21 mouse cellular contexts compared by ENCODE assay signal in the genomic region with DNA sequence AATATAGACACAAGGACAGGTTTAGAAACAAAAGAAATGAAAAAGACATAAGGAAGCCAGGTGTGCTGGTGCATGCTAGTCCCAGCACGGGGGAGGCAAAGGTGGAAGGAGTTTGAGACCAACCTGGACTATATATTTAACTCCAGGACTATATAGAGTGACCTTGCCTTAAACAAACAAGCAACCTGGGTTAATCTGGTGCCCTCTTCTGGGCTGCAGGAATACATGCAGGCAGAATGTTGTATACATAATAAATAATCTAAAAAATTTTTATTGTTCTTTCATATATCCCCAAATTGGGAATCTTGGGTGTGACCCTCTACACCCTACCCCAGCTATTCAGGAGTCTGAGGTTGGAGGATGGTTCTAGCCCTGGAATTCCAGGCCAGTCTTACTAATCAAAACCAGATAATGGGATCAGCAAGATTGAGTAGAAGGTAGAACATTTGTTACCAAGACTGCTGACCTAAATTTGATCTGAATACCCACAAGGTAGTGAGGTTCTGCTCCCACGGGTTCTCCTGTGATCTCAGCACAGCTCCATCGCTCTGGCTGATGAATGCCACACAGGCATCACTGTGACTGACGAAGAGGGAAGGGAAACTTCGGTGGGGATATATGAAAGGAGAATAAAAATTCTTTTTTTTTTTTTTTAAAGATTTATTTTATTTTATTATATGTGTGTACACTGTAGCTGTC. TPM values are rescaled to one million over a fixed set of nuclear protein-coding genes. Genes with fewer than 3 reads are reported as not detected.
A peak's percentile ranks its signal among the peaks of the same experiment; 100 is the strongest.
DNase-seq lines count a peak whose midpoint lies in the region; ATAC-seq and TF ChIP-seq lines count a peak whose summit lies in the region.
"Had no signal": no experiment of that assay in that cellular context is flagged by ENCODE, and none has a peak within 500 bp of the region (broad histone marks: within the 10 kb centered on the region; RNA-seq: fewer than 3 reads in every experiment).

No protein-coding gene starts in this region.

- no peaks in the 10 kb centered on the region for H3K9me3 ChIP-seq in hindbrain, postnatal 0 days (ENCODE audit: low read length)
- H3K9me3 ChIP-seq in hindbrain, embryonic 11.5 days (ENCODE audit: control insufficient read depth, low read length): no peaks in the 10 kb centered on the region
- no peaks in the 10 kb centered on the region for H3K9me3 ChIP-seq in lung, embryonic 14.5 days (ENCODE audit: low read depth, low read length)
- no peaks in the 10 kb centered on the region for H3K9me3 ChIP-seq in hindbrain, embryonic 10.5 days
- H3K9me3 ChIP-seq: midbrain, embryonic 12.5 days had no signal

- H3K36me3 ChIP-seq in hindbrain, postnatal 0 days (ENCODE audit: insufficient read depth, low read length): no peaks in the 10 kb centered on the region
- H3K36me3 ChIP-seq in hindbrain, embryonic 11.5 days (ENCODE audit: control insufficient read depth, insufficient read depth, low read length): no peaks in the 10 kb centered on the region
- H3K36me3 ChIP-seq in lung, embryonic 14.5 days (ENCODE audit: insufficient read depth): no peaks in the 10 kb centered on the region
- no peaks in the 10 kb centered on the region for H3K36me3 ChIP-seq in small intestine, adult 2 months (ENCODE audit: control insufficient read depth, insufficient read depth, low read length)
- no peaks in the 10 kb centered on the region for H3K36me3 ChIP-seq in hindbrain, embryonic 10.5 days
- H3K36me3 ChIP-seq: midbrain, embryonic 12.5 days had no signal

- no peak overlapping the region for H3K4me2 ChIP-seq in hindbrain, postnatal 0 days (ENCODE audit: low read depth, low read length)
- no peak overlapping the region for H3K4me2 ChIP-seq in hindbrain, embryonic 11.5 days (replicated peaks; ENCODE audit: low read depth, low read length)
- no peak overlapping the region for H3K4me2 ChIP-seq in lung, embryonic 14.5 days
- H3K4me2 ChIP-seq: hindbrain, embryonic 14.5 days; midbrain, embryonic 12.5 days had no signal

- no peak for ATAC-seq in hindbrain, postnatal 0 days
- no peak for ATAC-seq in hindbrain, embryonic 11.5 days (ENCODE audit: low FRiP score)
- ATAC-seq in lung, embryonic 14.5 days (ENCODE audit: insufficient read depth): no peak

- 71% methylated on average over 5 of the region's 5 CpGs for WGBS in hindbrain, postnatal 0 days
- WGBS in hindbrain, embryonic 11.5 days: 73% methylated on average over 5 of the region's 5 CpGs
- WGBS in lung, embryonic 14.5 days: 64% methylated on average over 5 of the region's 5 CpGs
- WGBS in small intestine, adult 2 months: 52% methylated on average over 5 of the region's 5 CpGs
- WGBS in hindbrain, embryonic 10.5 days: 77% methylated on average over 5 of the region's 5 CpGs

- H3K27me3 ChIP-seq in hindbrain, postnatal 0 days (ENCODE audit: insufficient read depth, low read length): no peaks in the 10 kb centered on the region
- no peaks in the 10 kb centered on the region for H3K27me3 ChIP-seq in hindbrain, embryonic 11.5 days (ENCODE audit: control insufficient read depth, insufficient read depth, low read length)
- H3K27me3 ChIP-seq in lung, embryonic 14.5 days (ENCODE audit: insufficient read depth, low read length): no peaks in the 10 kb centered on the region
- H3K27me3 ChIP-seq in small intestine, adult 2 months (ENCODE audit: control insufficient read depth, insufficient read depth, low read length): no peaks in the 10 kb centered on the region
- no peaks in the 10 kb centered on the region for H3K27me3 ChIP-seq in hindbrain, embryonic 10.5 days (ENCODE audit: insufficient read depth, poor library complexity, severe bottlenecking)

- TF ChIP-seq CTCF in hindbrain, postnatal 0 days (IDR thresholded peaks at IDR 0.05; ENCODE audit: low read depth): peak; percentile 33; the same call in 1 of the 2 replicates
- TF ChIP-seq CTCF in lung, embryonic 14.5 days (IDR thresholded peaks at IDR 0.05; ENCODE audit: low read depth): peak; percentile 16; the same call in 1 of the 2 replicates
- TF ChIP-seq CTCF in small intestine, adult 2 months (IDR thresholded peaks at IDR 0.05; ENCODE audit: extremely low read depth, insufficient read length, insufficient replicate concordance, low read depth, low read length): peak; percentile 12; the same call in 1 of the 2 replicates

- no peak for DNase-seq in hindbrain, postnatal 0 days (ENCODE audit: low spot score)
- DNase-seq in hindbrain, embryonic 11.5 days (ENCODE audit: low spot score): no peak
- DNase-seq in lung, embryonic 14.5 days: no peak
- DNase-seq in lung, postnatal 4 days: no peak
- DNase-seq in NIH3T3 (ENCODE audit: low read depth): peak; percentile 34
- no peak for DNase-seq in hindbrain, embryonic 10.5 days (ENCODE audit: low spot score)
- no peak for DNase-seq in B cell, adult 2 months

- no peaks in the 10 kb centered on the region for H3K4me1 ChIP-seq in hindbrain, postnatal 0 days (ENCODE audit: insufficient read depth, low read length)
- H3K4me1 ChIP-seq in hindbrain, embryonic 11.5 days (replicated peaks; ENCODE audit: control insufficient read depth, insufficient read depth, low read length): no peaks in the 10 kb centered on the region
- H3K4me1 ChIP-seq in lung, embryonic 14.5 days (ENCODE audit: insufficient read depth): no peaks in the 10 kb centered on the region
- peaks cover 7% of the 10 kb centered on the region; the same call in 1 of the 2 replicates for H3K4me1 ChIP-seq in small intestine, adult 2 months (ENCODE audit: control insufficient read depth, insufficient read depth, insufficient read length, low read length)
- H3K4me1 ChIP-seq in hindbrain, embryonic 10.5 days (replicated peaks): no peaks in the 10 kb centered on the region
- H3K4me1 ChIP-seq: midbrain, embryonic 12.5 days had no signal

- H3K9ac ChIP-seq in hindbrain, postnatal 0 days (replicated peaks; ENCODE audit: low read length): no peak overlapping the region
- no peak overlapping the region for H3K9ac ChIP-seq in hindbrain, embryonic 11.5 days (ENCODE audit: low read depth, low read length)
- H3K9ac ChIP-seq in lung, embryonic 14.5 days: no peak overlapping the region
- H3K9ac ChIP-seq: forebrain, postnatal 0 days; hindbrain, embryonic 14.5 days; liver, embryonic 14.5 days; midbrain, embryonic 12.5 days had no signal

- TF ChIP-seq POLR2A in small intestine, adult 2 months (IDR thresholded peaks at IDR 0.05; ENCODE audit: low read depth, low read length): no peak

- no peak overlapping the region for H3K4me3 ChIP-seq in hindbrain, postnatal 0 days (ENCODE audit: low read length)
- no peak overlapping the region for H3K4me3 ChIP-seq in hindbrain, embryonic 11.5 days (ENCODE audit: low read depth, low read length)
- no peak overlapping the region for H3K4me3 ChIP-seq in lung, embryonic 14.5 days (ENCODE audit: low read depth, low read length)
- no peak overlapping the region for H3K4me3 ChIP-seq in small intestine, adult 2 months (ENCODE audit: low read depth, low read length)
- no peak overlapping the region for H3K4me3 ChIP-seq in hindbrain, embryonic 10.5 days
- H3K4me3 ChIP-seq: erythroblast, embryonic 14.5 days; midbrain, embryonic 12.5 days had no signal

- H3K27ac ChIP-seq in hindbrain, postnatal 0 days: no peak overlapping the region
- no peak overlapping the region for H3K27ac ChIP-seq in hindbrain, embryonic 11.5 days (ENCODE audit: low read depth, low read length)
- no peak overlapping the region for H3K27ac ChIP-seq in lung, embryonic 14.5 days (ENCODE audit: low read depth)
- no peak overlapping the region for H3K27ac ChIP-seq in small intestine, adult 2 months (ENCODE audit: insufficient read depth, low read depth, low read length)
- no peak overlapping the region for H3K27ac ChIP-seq in hindbrain, embryonic 10.5 days
- H3K27ac ChIP-seq: hindbrain, embryonic 14.5 days; liver, embryonic 14.5 days; midbrain, embryonic 12.5 days had no signal

RNA-seq across cellular contexts. Expression of a gene that starts 6.4 kb away (rescaled TPM):
- total RNA-seq in hindbrain, postnatal 0 days (2014; rRNA removed): 35.1 and 36.3 TPM in 2 replicates
- 47.0 and 49.9 TPM in 2 replicates for polyA plus RNA-seq in hindbrain, postnatal 0 days (2015; fragmentation: Nextera tagmentation; extraction: Ambion mirVana)
- 44.8 and 49.3 TPM in 2 replicates for polyA plus RNA-seq in hindbrain, embryonic 11.5 days (2014; fragmentation: Nextera tagmentation; extraction: Ambion mirVana)
- 49.5 and 61.3 TPM in 2 replicates for polyA plus RNA-seq in lung, embryonic 14.5 days (2014; fragmentation: Nextera tagmentation; extraction: Ambion mirVana)
- 16.7 and 23.9 TPM in 2 replicates for polyA plus RNA-seq in small intestine, adult 2 months (2012; rRNA removed)
- polyA plus RNA-seq in hindbrain, embryonic 10.5 days (2016; fragmentation: Nextera tagmentation; extraction: Ambion mirVana): 57.6 and 62.7 TPM in 2 replicates

RNA-seq across cellular contexts. Expression of a gene that starts 12.0 kb away (rescaled TPM):
- total RNA-seq in hindbrain, postnatal 0 days (2014; rRNA removed): 5.9 and 6.7 TPM in 2 replicates
- 19.1 and 19.5 TPM in 2 replicates for polyA plus RNA-seq in hindbrain, postnatal 0 days (2015; fragmentation: Nextera tagmentation; extraction: Ambion mirVana)
- 1.3 and 2.4 TPM in 2 replicates for polyA plus RNA-seq in hindbrain, embryonic 11.5 days (2014; fragmentation: Nextera tagmentation; extraction: Ambion mirVana)
- polyA plus RNA-seq in lung, embryonic 14.5 days (2014; fragmentation: Nextera tagmentation; extraction: Ambion mirVana): 9.7 and 10.7 TPM in 2 replicates
- 32.5 and 97.9 TPM in 2 replicates for polyA plus RNA-seq in small intestine, adult 2 months (2012; rRNA removed)
- 1.4 and 2.7 TPM in 2 replicates for polyA plus RNA-seq in hindbrain, embryonic 10.5 days (2016; fragmentation: Nextera tagmentation; extraction: Ambion mirVana)

RNA-seq across cellular contexts. Expression of a gene that starts 33.5 kb away (rescaled TPM):
- 22.1 and 34.8 TPM in 2 replicates for total RNA-seq in hindbrain, postnatal 0 days (2014; rRNA removed)
- polyA plus RNA-seq in hindbrain, postnatal 0 days (2015; fragmentation: Nextera tagmentation; extraction: Ambion mirVana): 19.4 and 22.4 TPM in 2 replicates
- 0.25 and 0.52 TPM in 2 replicates for polyA plus RNA-seq in hindbrain, embryonic 11.5 days (2014; fragmentation: Nextera tagmentation; extraction: Ambion mirVana)
- 1.4 and 2.6 TPM in 2 replicates for polyA plus RNA-seq in lung, embryonic 14.5 days (2014; fragmentation: Nextera tagmentation; extraction: Ambion mirVana)
- polyA plus RNA-seq in small intestine, adult 2 months (2012; rRNA removed): 5.0 and 7.4 TPM in 2 replicates
- 0.19 and 0.30 TPM in 2 replicates for polyA plus RNA-seq in hindbrain, embryonic 10.5 days (2016; fragmentation: Nextera tagmentation; extraction: Ambion mirVana)
- polyA plus RNA-seq: erythroblast, embryonic 14.5 days had no signal

RNA-seq across cellular contexts. Expression of a gene that starts 48.0 kb away (rescaled TPM):
- 0.94 TPM in 1 of 2 replicates, not detected in the other for total RNA-seq in hindbrain, postnatal 0 days (2014; rRNA removed)
- not detected in 2 replicates for polyA plus RNA-seq in hindbrain, postnatal 0 days (2015; fragmentation: Nextera tagmentation; extraction: Ambion mirVana)
- polyA plus RNA-seq in hindbrain, embryonic 11.5 days (2014; fragmentation: Nextera tagmentation; extraction: Ambion mirVana): not detected in 2 replicates
- not detected in 2 replicates for polyA plus RNA-seq in lung, embryonic 14.5 days (2014; fragmentation: Nextera tagmentation; extraction: Ambion mirVana)
- 0.15 and 0.51 TPM in 2 replicates for polyA plus RNA-seq in small intestine, adult 2 months (2012; rRNA removed)
- polyA plus RNA-seq in hindbrain, embryonic 10.5 days (2016; fragmentation: Nextera tagmentation; extraction: Ambion mirVana): not detected in 2 replicates
- total RNA-seq: adrenal gland, postnatal 14 days; forebrain, postnatal 0 days; gastrocnemius, adult 8-10 months; heart, adult 8-10 months; heart, postnatal 10 days; layer of hippocampus, postnatal 25 days; left cerebral cortex, postnatal 36 days had no signal
- polyA plus RNA-seq: embryonic facial prominence, embryonic 11.5 days; erythroblast, embryonic 14.5 days; forebrain, postnatal 0 days; hindbrain, embryonic 14.5 days; midbrain, embryonic 12.5 days; stomach, embryonic 14.5 days had no signal

RNA-seq across cellular contexts. Expression of a gene that starts 52.5 kb away (rescaled TPM):
- total RNA-seq in hindbrain, postnatal 0 days (2014; rRNA removed): 67.1 and 122 TPM in 2 replicates
- polyA plus RNA-seq in hindbrain, postnatal 0 days (2015; fragmentation: Nextera tagmentation; extraction: Ambion mirVana): 164 and 172 TPM in 2 replicates
- polyA plus RNA-seq in hindbrain, embryonic 11.5 days (2014; fragmentation: Nextera tagmentation; extraction: Ambion mirVana): 164 and 176 TPM in 2 replicates
- 123 and 126 TPM in 2 replicates for polyA plus RNA-seq in lung, embryonic 14.5 days (2014; fragmentation: Nextera tagmentation; extraction: Ambion mirVana)
- 35.8 and 40.6 TPM in 2 replicates for polyA plus RNA-seq in small intestine, adult 2 months (2012; rRNA removed)
- 208 and 212 TPM in 2 replicates for polyA plus RNA-seq in hindbrain, embryonic 10.5 days (2016; fragmentation: Nextera tagmentation; extraction: Ambion mirVana)
